Mouse (Mus musculus): ENCODE measurements around the gene 5730409E04Rik. TPM values are rescaled to one million over a fixed set of nuclear protein-coding genes. Genes with fewer than 3 reads are reported as not detected.

Gene 5730409E04Rik
- 9.9 TPM for polyA plus RNA-seq (2014; fragmentation: Illumina TruSeq; extraction: RNeasy Lipid Tissue Mini Kit (QIAGEN cat#74804))

GRCm38 (mm10) chr4:126609606-126610181 is at the start of gene 5730409E04Rik:
TSS of gene 5730409E04Rik (plus strand) at chr4:126609818.

Other genes with a start within 250 kb of the 5730409E04Rik start
- 21.1 TPM for gene Ago3, start 180.3 kb upstream of the 5730409E04Rik start, polyA plus RNA-seq (2014; fragmentation: Illumina TruSeq; extraction: RNeasy Lipid Tissue Mini Kit (QIAGEN cat#74804))
- gene Ago1, start 141.2 kb upstream of the 5730409E04Rik start, polyA plus RNA-seq (2014; fragmentation: Illumina TruSeq; extraction: RNeasy Lipid Tissue Mini Kit (QIAGEN cat#74804)): 28.3 TPM
- 7.6 TPM for gene Ago4, start 76.3 kb upstream of the 5730409E04Rik start, polyA plus RNA-seq (2014; fragmentation: Illumina TruSeq; extraction: RNeasy Lipid Tissue Mini Kit (QIAGEN cat#74804))
- 13.2 TPM for gene Clspn, start 52.9 kb upstream of the 5730409E04Rik start, polyA plus RNA-seq (2014; fragmentation: Illumina TruSeq; extraction: RNeasy Lipid Tissue Mini Kit (QIAGEN cat#74804))
- 76.8 TPM for gene Psmb2, start 67.8 kb downstream of the 5730409E04Rik start, polyA plus RNA-seq (2014; fragmentation: Illumina TruSeq; extraction: RNeasy Lipid Tissue Mini Kit (QIAGEN cat#74804))
- gene Tfap2e, start 126.4 kb downstream of the 5730409E04Rik start, polyA plus RNA-seq (2014; fragmentation: Illumina TruSeq; extraction: RNeasy Lipid Tissue Mini Kit (QIAGEN cat#74804)): 0.71 TPM
- 0.26 TPM for gene Ncdn, start 143.6 kb downstream of the 5730409E04Rik start, polyA plus RNA-seq (2014; fragmentation: Illumina TruSeq; extraction: RNeasy Lipid Tissue Mini Kit (QIAGEN cat#74804))
- gene AU040320, start 143.7 kb downstream of the 5730409E04Rik start, polyA plus RNA-seq (2014; fragmentation: Illumina TruSeq; extraction: RNeasy Lipid Tissue Mini Kit (QIAGEN cat#74804)): 6.7 TPM